Mouse (Mus musculus): ENCODE measurements around the gene Spata2.

The Spata2 gene

DNA sequence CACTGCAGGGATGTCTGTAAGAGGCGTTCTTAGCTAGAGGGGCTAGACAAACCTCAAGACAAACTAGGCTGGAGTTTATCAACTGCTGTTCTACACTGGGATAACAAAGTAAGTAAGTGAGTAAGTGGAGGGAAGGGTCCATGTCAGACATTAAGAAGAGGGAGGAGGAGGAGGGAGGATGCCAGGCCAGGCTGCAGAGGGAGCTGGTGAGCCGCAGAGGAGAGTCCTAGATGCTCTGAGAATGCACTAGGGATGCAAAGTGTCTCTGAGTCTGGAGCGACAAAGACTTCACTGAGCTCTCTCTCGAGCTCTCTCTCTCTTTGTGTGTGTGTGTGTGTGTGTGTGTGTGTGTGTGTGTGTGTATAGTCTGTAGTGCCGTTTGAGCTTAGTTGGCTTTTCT lies 35.6 kb upstream of the Spata2 start:
- ChIA-PET POLR2A (interaction anchor here in 3 of 4 experiments (0.6 to 3.0 kb wide), 19 partner anchors 8 to 546 kb away, joined by 3 to 8 read pairs (median 3); partner anchors contain the start of genes Slc9a8 (in 1 of the 3) and Snai1 (in 1 of the 3)), CTCF (interaction anchor here (0.5 to 13.6 kb wide), 44 partner anchors 8 to 1432 kb away, joined by 3 to 244 read pairs (median 5); partner anchors contain the start of gene Snai1 (in 2 of the 4))

- POLR2A ChIA-PET: interaction anchor here in 3 of 4 experiments (0.6 to 2.3 kb wide), 24 partner anchors 8 to 365 kb away, joined by 3 to 10 read pairs (median 4); partner anchors contain the start of gene Slc9a8 (in 1 of the 3)
- CTCF ChIA-PET: interaction anchor here (0.5 to 3.6 kb wide), 57 partner anchors 8 to 468 kb away, joined by 3 to 28 read pairs (median 4); partner anchors contain the start of genes Snai1 (in 3 of the 4), Rnf114 (in 1 of the 4) and Spata2 (in 1 of the 4)
Measured at GRCm38 (mm10) chr2:167519606-167520252, 27.0 kb upstream of the Spata2 start.

- POLR2A ChIA-PET: interaction anchor here in 1 of 4 experiments (1.2 kb wide), 1 partner anchor 11 kb away, joined by 4 read pairs; no protein-coding TSS in a partner anchor
Measured at GRCm38 (mm10) chr2:167515688-167516087, 23.0 kb upstream of the Spata2 start.

GRCm38 (mm10) chr2:167514641-167515040 lies 22.0 kb upstream of the Spata2 start:
- POLR2A ChIA-PET: interaction anchor here in 1 of 4 experiments (0.5 kb wide), 1 partner anchor 25 kb away, joined by 4 read pairs; no protein-coding TSS in a partner anchor
- CTCF ChIA-PET: interaction anchor here in 1 of 4 experiments (1.6 to 3.1 kb wide), 2 partner anchors 91 to 95 kb away, joined by 3 to 16 read pairs; no protein-coding TSS in a partner anchor

More at GRCm38 (mm10) chr2:167515688-167516087, 23.0 kb upstream of the Spata2 start:
- CTCF ChIA-PET: no interaction called here

GRCm38 (mm10) chr2:167512970-167513369 lies 20.3 kb upstream of the Spata2 start:
- POLR2A ChIA-PET: interaction anchor here in 2 of 4 experiments (0.6 to 2.7 kb wide), 10 partner anchors 10 to 94 kb away, joined by 3 to 11 read pairs (median 3); partner anchors contain the start of genes Rnf114 (in 1 of the 2) and Snai1 (in 1 of the 2)
- CTCF ChIA-PET: interaction anchor here (0.6 to 3.1 kb wide), 16 partner anchors 10 to 291 kb away, joined by 3 to 16 read pairs (median 4); no protein-coding TSS in a partner anchor

DNA sequence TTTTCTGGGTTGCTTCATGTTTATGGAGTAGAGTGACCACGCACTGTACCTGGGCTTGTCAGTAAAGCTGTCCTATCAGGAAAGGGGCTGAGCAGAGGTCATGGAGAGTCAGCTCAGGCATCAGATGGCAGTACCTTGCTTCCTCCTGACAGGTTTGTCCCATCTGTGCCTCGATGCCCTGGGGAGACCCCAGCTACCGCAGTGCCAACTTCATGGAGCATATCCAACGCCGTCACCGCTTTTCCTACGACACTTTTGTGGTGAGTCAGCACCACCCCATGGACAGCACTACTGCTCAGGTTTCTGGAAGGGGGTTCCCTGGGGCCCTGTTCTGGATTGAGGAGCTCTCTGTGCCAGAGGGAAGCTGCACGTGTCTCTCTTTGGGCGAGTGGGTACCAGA lies 19.7 kb upstream of the Spata2 start:
- ChIA-PET POLR2A (interaction anchor here in 2 of 4 experiments (0.6 to 2.7 kb wide), 10 partner anchors 10 to 93 kb away, joined by 3 to 11 read pairs (median 3); partner anchors contain the start of genes Rnf114 (in 1 of the 2) and Snai1 (in 1 of the 2)), CTCF (interaction anchor here (0.6 to 3.1 kb wide), 17 partner anchors 7 to 290 kb away, joined by 3 to 16 read pairs (median 4); no protein-coding TSS in a partner anchor)

- ChIA-PET CTCF (interaction anchor here in 2 of 4 experiments (0.5 to 1.5 kb wide), 4 partner anchors 60 to 289 kb away, joined by 3 to 4 read pairs (median 3); no protein-coding TSS in a partner anchor), POLR2A (interaction anchor here in 3 of 4 experiments (0.6 to 1.6 kb wide), 6 partner anchors 9 to 275 kb away, joined by 3 to 12 read pairs (median 4); no protein-coding TSS in a partner anchor)
Measured at GRCm38 (mm10) chr2:167510485-167510884, 17.8 kb upstream of the Spata2 start.

GRCm38 (mm10) chr2:167508569-167508968 lies 15.9 kb upstream of the Spata2 start:
- ChIA-PET CTCF (interaction anchor here in 2 of 4 experiments (0.7 to 1.8 kb wide), 4 partner anchors 11 to 24 kb away, joined by 3 to 5 read pairs (median 4); no protein-coding TSS in a partner anchor), POLR2A (interaction anchor here in 2 of 4 experiments (1.0 to 2.8 kb wide), 4 partner anchors 11 to 112 kb away, joined by 3 to 10 read pairs (median 4); no protein-coding TSS in a partner anchor)

DNA sequence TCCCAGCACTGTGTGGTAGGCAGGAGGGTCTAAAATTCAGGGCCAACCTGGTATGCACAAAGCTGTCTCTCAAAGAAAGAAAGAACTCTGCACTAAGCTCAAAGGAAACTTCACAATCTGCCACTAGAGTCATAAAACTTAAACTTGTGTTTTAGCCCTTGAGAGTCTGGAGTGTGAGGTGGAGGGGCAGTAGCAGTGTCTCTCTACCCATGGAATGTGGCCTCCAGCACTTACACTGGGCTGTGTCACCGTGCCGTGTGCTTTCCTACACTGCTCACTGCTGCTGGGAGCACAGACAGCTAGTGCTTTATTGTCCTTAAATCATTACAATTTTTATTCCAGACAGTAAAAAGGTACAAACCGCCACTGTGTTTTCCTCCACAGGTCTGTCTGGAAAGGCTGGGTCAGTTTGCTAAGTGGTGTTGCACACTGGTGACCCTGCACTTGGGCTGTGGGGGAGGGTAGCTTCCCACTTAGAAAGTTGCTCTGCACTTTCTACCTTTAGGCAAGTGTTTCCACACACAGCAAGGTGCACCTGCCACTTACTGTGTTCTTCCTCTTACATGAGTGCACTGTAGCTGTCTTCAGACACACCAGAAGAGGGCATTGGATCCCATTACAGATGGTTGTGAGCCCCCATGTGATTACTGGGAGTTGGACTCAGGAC lies 15.2 kb upstream of the Spata2 start:
- CTCF ChIA-PET: interaction anchor here in 2 of 4 experiments (0.7 to 1.8 kb wide), 9 partner anchors 11 to 89 kb away, joined by 3 to 5 read pairs (median 3); no protein-coding TSS in a partner anchor
- POLR2A ChIA-PET: interaction anchor here in 2 of 4 experiments (0.9 to 2.8 kb wide), 9 partner anchors 11 to 435 kb away, joined by 3 to 10 read pairs (median 3); no protein-coding TSS in a partner anchor

- ChIA-PET POLR2A (interaction anchor here in 3 of 4 experiments (0.6 to 2.8 kb wide), 14 partner anchors 9 to 346 kb away, joined by 3 to 10 read pairs (median 4); no protein-coding TSS in a partner anchor), CTCF (interaction anchor here in 2 of 4 experiments (1.0 to 1.8 kb wide), 5 partner anchors 10 to 83 kb away, joined by 3 to 5 read pairs (median 4); no protein-coding TSS in a partner anchor)
Measured at GRCm38 (mm10) chr2:167506546-167507260, 14.0 kb upstream of the Spata2 start.

- ChIA-PET CTCF (interaction anchor here in 1 of 4 experiments (0.6 kb wide), 1 partner anchor 42 kb away, joined by 3 read pairs; no protein-coding TSS in a partner anchor), POLR2A (interaction anchor here in 2 of 4 experiments (1.2 to 3.2 kb wide), 5 partner anchors 11 to 56 kb away, joined by 3 to 34 read pairs (median 4); partner anchors contain the start of genes Rnf114 (in 1 of the 2) and Spata2 (in 1 of the 2))
Measured at GRCm38 (mm10) chr2:167505127-167505526, 12.4 kb upstream of the Spata2 start.

GRCm38 (mm10) chr2:167503896-167504349 lies 11.2 kb upstream of the Spata2 start:
- ChIA-PET CTCF (interaction anchor here in 2 of 4 experiments (0.5 to 1.5 kb wide), 4 partner anchors 46 to 177 kb away, joined by 5 to 9 read pairs (median 8); no protein-coding TSS in a partner anchor), POLR2A (interaction anchor here (0.6 to 3.2 kb wide), 17 partner anchors 11 to 614 kb away, joined by 3 to 34 read pairs (median 3); partner anchors contain the start of genes Rnf114 (in 1 of the 4), Snai1 (in 1 of the 4) and Spata2 (in 1 of the 4))

DNA sequence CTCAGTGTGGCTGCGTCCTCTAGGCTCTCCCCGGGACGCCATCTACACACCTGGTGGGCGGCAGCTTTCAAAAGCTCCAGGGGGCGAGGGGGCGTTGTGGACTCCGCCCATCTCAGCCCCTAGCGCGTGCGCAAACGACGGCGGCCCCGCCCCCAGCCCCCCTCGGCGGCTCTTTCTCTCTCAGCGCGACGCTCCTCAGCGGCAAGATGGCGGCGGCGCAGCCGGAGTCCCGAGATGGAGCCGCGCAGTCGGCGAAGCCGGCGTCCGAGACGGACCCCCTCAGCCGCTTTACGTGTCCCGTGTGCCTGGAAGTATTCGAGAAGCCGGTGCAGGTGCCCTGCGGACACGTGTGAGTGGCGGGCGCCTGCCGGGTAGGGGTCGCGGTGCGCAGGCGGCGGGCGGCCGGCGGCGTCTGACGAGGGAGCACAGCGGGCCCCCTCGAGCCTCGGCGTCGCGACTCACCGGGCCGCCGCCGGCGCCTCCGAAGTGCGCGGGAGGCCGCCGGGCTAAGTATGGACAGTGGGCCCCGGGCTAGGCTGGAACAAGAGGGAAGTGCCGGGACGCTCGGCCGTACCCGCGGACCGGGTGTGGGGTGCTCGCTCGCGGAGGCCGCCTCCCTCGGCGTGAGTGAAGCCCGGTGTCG lies 10.7 kb upstream of the Spata2 start:
- CTCF ChIA-PET: interaction anchor here (0.5 to 1.6 kb wide), 17 partner anchors 9 to 400 kb away, joined by 3 to 9 read pairs (median 3); partner anchors contain the start of genes Rnf114 (in 2 of the 4) and Spata2 (in 2 of the 4)
- POLR2A ChIA-PET: interaction anchor here (0.6 to 3.2 kb wide), 52 partner anchors 9 to 441 kb away, joined by 3 to 34 read pairs (median 4); partner anchors contain the start of genes Rnf114 (in 3 of the 4), Spata2 (in 3 of the 4), Snai1 (in 2 of the 4) and Gm20431 (in 1 of the 4)

DNA sequence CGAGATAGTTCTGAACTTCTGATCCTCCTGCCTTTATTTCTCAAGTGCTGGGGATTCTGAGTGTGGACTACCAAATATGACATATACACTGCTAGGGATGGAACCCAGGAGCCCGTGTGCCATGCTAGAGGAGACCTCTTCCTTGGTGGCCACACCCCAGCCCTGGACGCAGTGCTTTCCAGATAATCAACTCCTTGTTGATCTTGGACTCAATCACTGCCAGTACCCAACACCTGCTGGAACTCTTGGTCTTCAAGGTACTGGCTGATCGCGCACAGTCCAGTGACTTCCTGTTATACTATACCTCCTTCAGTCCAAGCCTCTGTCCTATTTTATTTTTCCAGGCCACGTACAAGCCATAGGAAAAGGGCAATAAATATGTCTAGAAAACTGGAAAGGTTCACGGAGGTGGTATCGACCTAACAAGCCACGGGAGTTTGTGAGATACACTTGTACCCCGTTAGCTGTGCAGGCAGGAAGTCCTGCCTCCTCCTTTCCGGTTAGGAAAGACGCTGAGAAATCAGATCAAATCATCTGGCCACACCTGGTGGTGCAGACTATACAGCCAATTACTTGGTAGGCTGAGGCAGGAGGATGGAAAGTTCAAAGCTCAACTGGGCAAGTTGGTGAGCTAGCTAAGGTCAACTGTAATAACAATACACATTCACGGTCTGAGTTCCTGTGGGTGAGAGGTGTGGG lies 10.0 kb upstream of the Spata2 start:
- ChIA-PET CTCF (interaction anchor here (0.5 to 1.6 kb wide), 17 partner anchors 8 to 401 kb away, joined by 3 to 9 read pairs (median 3); partner anchors contain the start of genes Rnf114 (in 2 of the 4) and Spata2 (in 2 of the 4)), POLR2A (interaction anchor here (0.6 to 3.2 kb wide), 52 partner anchors 10 to 440 kb away, joined by 3 to 34 read pairs (median 4); partner anchors contain the start of genes Rnf114 (in 3 of the 4), Spata2 (in 3 of the 4), Snai1 (in 2 of the 4) and Gm20431 (in 1 of the 4))

GRCm38 (mm10) chr2:167497272-167497671 lies 4.6 kb upstream of the Spata2 start:
- CTCF ChIA-PET: interaction anchor here in 1 of 4 experiments (1.1 to 1.3 kb wide), 2 partner anchors 10 to 117 kb away, joined by 3 to 4 read pairs; no protein-coding TSS in a partner anchor
- POLR2A ChIA-PET: interaction anchor here in 1 of 4 experiments (0.8 to 1.2 kb wide), 2 partner anchors 10 to 19 kb away, joined by 3 to 4 read pairs; no protein-coding TSS in a partner anchor

Measured in embryonic stem cell, embryonic (primary cell).